Mouse (Mus musculus) heart, adult 2 months (tissue): ENCODE measurements around the gene Cep128.

ENCODE experiments used
- CTCF ChIP-seq: fragments of 200-600 bp; IDR thresholded peaks from 2 replicates; pipeline ENCODE4 v1.8.1; 2022; ENCODE audit warnings: antibody characterized with exemption, mild to moderate bottlenecking, moderate library complexity
- POLR2A ChIP-seq: fragments of 200-500 bp; IDR thresholded peaks from 2 replicates; pipeline ENCODE4 v1.6.1; 2011; ENCODE audit warnings: mild to moderate bottlenecking, low read depth, low read length, control low read depth; ENCODE audit not compliant: insufficient read depth

GRCm38 (mm10) chr12:91415112-91415511 is 30.9 kb upstream of the Cep128 start:
- no peak for TF ChIP-seq POLR2A
- TF ChIP-seq CTCF: 0 out of 2 replicates have a peak, but pooled peaks have one; percentile 2
